Mouse (Mus musculus) ES-Bruce4 (cell line): ENCODE measurements at regions not wholly inside any gene's neighbourhood (a gene's known extent, or its start where the extent isn't known, plus 50 kb on each side); places are given as distances from the start of the nearest gene placed in this dataset.

Experiments
- H3K27ac ChIP-seq: 2 replicates; pipeline ENCODE4 v1.5.1; 2012; ENCODE audit warnings: low read length, inconsistent platforms; ENCODE audit not compliant: insufficient read depth
- H3K27me3 ChIP-seq: 2 replicates; pipeline ENCODE4 v1.6.1; 2012; ENCODE audit warnings: mild to moderate bottlenecking, low read length, inconsistent platforms; ENCODE audit not compliant: control insufficient read depth, poor library complexity, insufficient read depth, severe bottlenecking
- H3K36me3 ChIP-seq: 2 replicates; pipeline ENCODE4 v1.6.1; 2012; ENCODE audit warnings: inconsistent platforms, mild to moderate bottlenecking, low read length, moderate library complexity; ENCODE audit not compliant: control insufficient read depth, poor library complexity, insufficient read depth, severe bottlenecking
- H3K4me1 ChIP-seq: one replicate; pipeline ENCODE4 v1.8.1; 2011; ENCODE audit warnings: low read length; ENCODE audit not compliant: control insufficient read depth, insufficient read depth
- H3K4me3 ChIP-seq: 2 replicates; pipeline ENCODE4 v1.5.1; 2011; ENCODE audit warnings: low read depth, mild to moderate bottlenecking, low read length
- H3K9ac ChIP-seq: 2 replicates; pipeline ENCODE4 v1.6.1; 2012; ENCODE audit warnings: low read depth, mild to moderate bottlenecking, inconsistent platforms; ENCODE audit not compliant: poor library complexity, severe bottlenecking
- H3K9me3 ChIP-seq: replicated peaks from 2 replicates; pipeline ENCODE4 v1.6.1; 2012; ENCODE audit warnings: mild to moderate bottlenecking, low read length, inconsistent platforms; ENCODE audit not compliant: control insufficient read depth, poor library complexity, insufficient read depth, severe bottlenecking
- CTCF ChIP-seq: IDR thresholded peaks from one replicate; pipeline ENCODE4 v1.8.1; 2011; ENCODE audit warnings: low read depth, low read length
- EP300 ChIP-seq: IDR thresholded peaks from 2 replicates; pipeline ENCODE4 v1.6.1; 2011; ENCODE audit warnings: low read depth, low read length; ENCODE audit not compliant: insufficient read depth
- POLR2A ChIP-seq: IDR thresholded peaks from one replicate; pipeline ENCODE4 v1.8.1; 2011; ENCODE audit warnings: low read length; ENCODE audit not compliant: insufficient read depth

DNA sequence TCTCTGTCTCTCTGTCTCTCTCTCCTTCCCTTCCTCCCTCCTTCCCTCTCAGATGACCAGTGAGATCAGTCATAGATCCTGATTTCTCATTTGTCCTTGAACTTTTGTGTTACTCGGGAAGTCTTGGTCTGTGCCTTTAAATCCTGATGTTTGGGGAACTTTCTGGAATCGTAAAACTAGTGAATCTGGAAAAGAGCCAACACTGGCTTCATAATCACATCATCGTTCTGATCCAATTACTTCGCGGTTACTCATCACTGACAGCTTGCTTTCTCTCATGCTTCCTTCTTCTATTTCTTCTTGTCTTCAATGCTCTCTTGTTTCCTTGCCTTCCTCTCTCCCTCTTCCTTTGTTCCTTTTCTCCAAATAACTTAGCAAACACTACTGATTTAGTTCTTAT, 243.7 kb upstream of the Trib2 start:
- Histone ChIP-seq H3K27me3 (no peaks in the 10 kb centered on the region), H3K36me3 (no peaks in the 10 kb centered on the region), H3K27ac (no peak overlapping the region), H3K4me3 (no peak overlapping the region), H3K4me1 (no peaks in the 10 kb centered on the region), H3K9me3 (no peaks in the 10 kb centered on the region), H3K9ac (no peak overlapping the region)
- TF ChIP-seq POLR2A (no peak), EP300 (no peak), CTCF (no peak)

DNA sequence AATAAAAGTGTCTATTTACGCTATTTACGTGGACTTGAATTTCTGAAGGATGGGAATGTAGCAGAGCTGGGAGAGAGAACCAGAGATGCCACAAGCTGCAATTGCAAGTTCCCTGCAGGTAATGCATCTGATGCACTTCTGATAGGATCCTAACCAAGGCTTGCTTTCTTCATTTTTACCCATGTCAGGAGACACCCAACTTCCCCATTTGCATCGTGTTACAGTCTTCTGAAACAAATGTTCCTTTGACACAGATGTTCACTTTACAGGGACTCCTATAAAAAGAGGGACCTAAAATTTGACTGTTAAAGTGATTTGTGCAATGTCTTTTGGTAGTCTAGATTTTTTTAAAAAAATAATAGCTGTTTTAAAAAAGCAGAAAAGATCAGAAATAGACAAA, 241.5 kb upstream of the Trib2 start:
- no peak overlapping the region for H3K9ac ChIP-seq
- TF ChIP-seq POLR2A (no peak), EP300 (no peak), CTCF (no peak)

DNA sequence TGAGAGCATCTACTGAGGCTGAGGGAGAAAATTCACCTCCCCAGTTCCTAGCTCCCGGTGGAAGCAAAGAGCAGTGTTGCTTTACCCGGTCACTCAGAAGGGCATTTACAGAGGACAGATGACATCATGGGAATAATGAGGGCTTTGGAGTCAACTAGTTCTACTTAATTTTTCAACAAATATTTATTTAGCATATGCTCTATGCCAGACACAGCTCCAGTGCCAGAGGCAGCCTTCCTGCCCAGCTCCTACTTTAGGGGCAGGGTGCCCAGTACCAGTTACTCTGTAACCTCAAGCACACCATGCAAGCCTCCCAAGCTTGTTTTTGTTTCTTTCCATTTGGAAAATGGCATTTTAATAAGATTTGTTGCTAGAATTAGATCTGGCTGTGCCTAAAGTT, 240.1 kb upstream of the Trib2 start:
- no peak overlapping the region for H3K4me3 ChIP-seq

More for the DNA sequence above, 241.5 kb upstream of the Trib2 start:
- Histone ChIP-seq H3K4me3 (no peak overlapping the region), H3K36me3 (no peaks in the 10 kb centered on the region), H3K9me3 (no peaks in the 10 kb centered on the region), H3K27me3 (no peaks in the 10 kb centered on the region), H3K4me1 (no peaks in the 10 kb centered on the region), H3K27ac (no peak overlapping the region)

DNA sequence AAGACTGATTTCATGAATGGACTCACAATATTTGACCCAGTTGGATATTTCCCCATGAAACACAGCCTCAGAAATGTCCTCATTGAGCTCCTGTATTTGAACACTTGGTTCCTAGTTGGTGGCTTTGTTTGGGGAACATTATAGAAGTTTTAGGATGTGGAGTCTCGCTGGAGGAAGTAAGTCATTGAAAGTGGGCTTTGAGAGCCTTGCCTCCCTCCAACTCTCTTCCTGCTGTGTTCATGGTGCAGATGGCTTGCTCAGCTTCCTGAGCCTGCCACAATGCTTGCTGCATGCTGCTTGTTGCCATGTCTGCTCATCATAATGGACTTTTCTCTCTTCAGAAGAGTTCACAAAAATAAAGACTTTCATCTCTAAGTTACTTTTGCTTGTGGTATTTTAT, 239.5 kb upstream of the Trib2 start:
- H3K4me1 ChIP-seq: no peaks in the 10 kb centered on the region
- H3K27me3 ChIP-seq: no peaks in the 10 kb centered on the region
- no peak overlapping the region for H3K4me3 ChIP-seq
- no peaks in the 10 kb centered on the region for H3K36me3 ChIP-seq
- H3K9ac ChIP-seq: no peak overlapping the region
- no peaks in the 10 kb centered on the region for H3K9me3 ChIP-seq
- no peak overlapping the region for H3K27ac ChIP-seq
- TF ChIP-seq EP300 (no peak), POLR2A (no peak), CTCF (no peak)

More for the DNA sequence above, 240.1 kb upstream of the Trib2 start:
- no peaks in the 10 kb centered on the region for H3K9me3 ChIP-seq
- H3K9ac ChIP-seq: no peak overlapping the region
- TF ChIP-seq CTCF: no peak
- TF ChIP-seq EP300: no peak
- TF ChIP-seq POLR2A: no peak
- H3K36me3 ChIP-seq: no peaks in the 10 kb centered on the region
- H3K27ac ChIP-seq: no peak overlapping the region
- no peaks in the 10 kb centered on the region for H3K27me3 ChIP-seq
- H3K4me1 ChIP-seq: no peaks in the 10 kb centered on the region

DNA sequence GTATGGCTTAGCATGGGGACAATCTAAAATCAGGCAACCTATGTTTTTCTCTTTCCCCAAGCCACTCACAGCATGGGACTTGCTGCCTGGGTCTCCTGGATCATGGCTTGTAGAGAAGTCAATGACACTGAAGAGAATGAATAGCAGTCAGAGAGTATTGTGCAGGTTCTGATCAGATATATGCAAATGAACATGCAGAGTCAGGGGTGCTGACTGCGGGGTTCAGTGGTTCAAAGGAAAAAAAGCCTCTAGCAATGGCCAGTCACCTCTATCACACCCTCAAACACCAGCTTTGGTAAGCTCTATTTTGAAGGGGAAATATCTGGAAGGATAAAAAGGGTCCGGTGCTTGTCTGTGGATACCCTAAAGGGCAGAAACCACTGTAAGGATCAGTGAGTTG, 237.9 kb upstream of the Trib2 start:
- TF ChIP-seq EP300 (no peak), CTCF (no peak), POLR2A (no peak)
- H3K9me3 ChIP-seq: no peaks in the 10 kb centered on the region
- no peaks in the 10 kb centered on the region for H3K27me3 ChIP-seq
- H3K36me3 ChIP-seq: no peaks in the 10 kb centered on the region
- no peak overlapping the region for H3K4me3 ChIP-seq
- H3K4me1 ChIP-seq: no peaks in the 10 kb centered on the region
- no peak overlapping the region for H3K27ac ChIP-seq
- H3K9ac ChIP-seq: no peak overlapping the region

DNA sequence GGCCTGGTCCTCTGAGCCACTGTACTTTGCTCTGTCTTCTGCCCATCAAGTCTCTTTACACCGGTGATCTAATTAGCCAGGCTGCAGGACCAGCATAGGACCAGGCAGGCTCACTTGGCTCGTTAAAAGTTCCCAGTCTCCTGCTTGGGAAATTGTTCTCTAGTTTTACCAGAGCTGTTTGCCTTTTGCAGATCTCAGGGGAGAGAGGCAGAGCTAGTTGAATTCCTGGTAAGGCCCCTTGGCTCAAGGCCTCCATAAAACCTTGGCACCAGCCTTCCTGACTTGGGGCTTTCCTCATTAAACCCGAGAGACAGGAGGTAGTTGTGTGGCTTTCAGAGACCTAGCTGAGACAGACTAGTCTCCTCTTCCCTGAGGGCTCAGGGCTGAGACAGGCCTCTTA, 237.0 kb upstream of the Trib2 start:
- Histone ChIP-seq H3K4me1 (no peaks in the 10 kb centered on the region), H3K9ac (no peak overlapping the region), H3K27ac (no peak overlapping the region), H3K9me3 (no peaks in the 10 kb centered on the region), H3K36me3 (no peaks in the 10 kb centered on the region), H3K27me3 (no peaks in the 10 kb centered on the region), H3K4me3 (no peak overlapping the region)
- TF ChIP-seq POLR2A: no peak
- no peak for TF ChIP-seq EP300
- TF ChIP-seq CTCF: no peak
